Mouse (Mus musculus) CH12.LX (cell line): Measurements from ENCODE around the gene Cenpb. TPM values are rescaled to one million over a fixed set of nuclear protein-coding genes. Genes with fewer than 3 reads are reported as not detected.
A peak's percentile ranks its signal among the peaks of the same experiment; 100 is the strongest.

Experiments
- DNase-seq: peaks from one replicate; pipeline ENCODE4 v3.0.0-alpha.2; 2013; ENCODE audit errors: extremely low read depth
- H3K27ac ChIP-seq: 2 replicates; pipeline ENCODE4 v1.5.1; 2012; ENCODE audit warnings: low read depth, mild to moderate bottlenecking, control low read depth, moderate library complexity; ENCODE audit not compliant: insufficient read depth
- H3K27me3 ChIP-seq: replicated peaks from 2 replicates; pipeline ENCODE3; 2012; ENCODE audit warnings: inconsistent platforms
- H3K36me3 ChIP-seq, 2 experiments: replicated peaks in 1 of 2; 2 replicates each; pipeline versions ENCODE3 to v1.6.1; 2012; ENCODE audit warnings: inconsistent platforms in 1 of 2, low read length in 1 of 2, mild to moderate bottlenecking in 1 of 2, mixed read lengths in 1 of 2, moderate library complexity in 1 of 2; ENCODE audit not compliant: control insufficient read depth in 1 of 2, insufficient read depth in 1 of 2
- H3K4me1 ChIP-seq, 2 experiments: 2 replicates each; pipeline ENCODE4 v1.6.1; 2012; ENCODE audit warnings: inconsistent platforms in 1 of 2, moderate library complexity in 1 of 2; ENCODE audit not compliant: insufficient read depth in 2 of 2, control insufficient read depth in 1 of 2
- H3K4me2 ChIP-seq: 2 replicates; pipeline ENCODE4 v1.6.1; 2012; ENCODE audit warnings: low read depth, mild to moderate bottlenecking, control low read depth; ENCODE audit not compliant: poor library complexity, insufficient read depth, severe bottlenecking
- H3K4me3 ChIP-seq, 3 experiments: fragments of 150-350 bp in 1 of 3; sonication (generic) in 1 of 3; replicated peaks in 1 of 3; 2 replicates each; pipeline versions ENCODE3 to v1.5.1; 2011 to 2012; ENCODE audit warnings: low read depth in 2 of 3, low read length in 2 of 3, mild to moderate bottlenecking in 2 of 3, moderate library complexity in 2 of 3, control low read depth in 1 of 3, improper control_type of control experiment in 1 of 3, inconsistent platforms in 1 of 3, mixed read lengths in 1 of 3; ENCODE audit not compliant: poor library complexity in 1 of 3
- H3K79me2 ChIP-seq: replicated peaks from 2 replicates; pipeline ENCODE4 v1.6.1; 2012; ENCODE audit warnings: mild to moderate bottlenecking, moderate library complexity; ENCODE audit not compliant: control insufficient read depth, poor library complexity, insufficient read depth, severe bottlenecking; ENCODE audit errors: extremely low read depth
- H3K9ac ChIP-seq: 2 replicates; pipeline ENCODE4 v1.6.1; 2012; ENCODE audit warnings: low read depth, mild to moderate bottlenecking, control low read depth, moderate library complexity; ENCODE audit not compliant: insufficient read depth
- H3K9me3 ChIP-seq: replicated peaks from 2 replicates; pipeline ENCODE3; 2012; ENCODE audit warnings: low read length, inconsistent platforms, mixed read lengths
- CHD2 ChIP-seq: IDR thresholded peaks from 2 replicates; pipeline ENCODE4 v1.6.1; 2011; ENCODE audit warnings: low read length, improper control_type of control experiment
- CTCF ChIP-seq, 2 experiments: IDR thresholded peaks in 1 of 2; conservative IDR thresholded peaks in 1 of 2; 2 replicates each; pipeline ENCODE4 v1.5.1; 2011 to 2012; ENCODE audit warnings: low read depth in 2 of 2, low read length in 2 of 2, improper control_type of control experiment in 1 of 2, inconsistent platforms in 1 of 2, mild to moderate bottlenecking in 1 of 2, moderate library complexity in 1 of 2
- E2F4 ChIP-seq: IDR thresholded peaks from 2 replicates; pipeline ENCODE4 v1.6.1; 2011; ENCODE audit warnings: low read depth, low read length, improper control_type of control experiment; ENCODE audit not compliant: insufficient replicate concordance
- ELF1 ChIP-seq: IDR thresholded peaks from 2 replicates; pipeline ENCODE4 v1.6.1; 2014; ENCODE audit warnings: low read depth, mild to moderate bottlenecking, inconsistent platforms, low read length, improper control_type of control experiment
- HCFC1 ChIP-seq: IDR thresholded peaks from 2 replicates; pipeline ENCODE4 v1.6.1; 2012; ENCODE audit warnings: low read depth, mild to moderate bottlenecking, inconsistent platforms, low read length, improper control_type of control experiment
- IRF4 ChIP-seq: IDR thresholded peaks from 2 replicates; pipeline ENCODE4 v1.6.1; 2014; ENCODE audit warnings: low read depth, mild to moderate bottlenecking, inconsistent platforms, low read length, improper control_type of control experiment
- JUN ChIP-seq: IDR thresholded peaks from 2 replicates; pipeline ENCODE4 v1.6.1; 2011; ENCODE audit warnings: low read depth, mild to moderate bottlenecking, low read length, improper control_type of control experiment, moderate library complexity; ENCODE audit not compliant: insufficient read depth
- JUND ChIP-seq: conservative IDR thresholded peaks from 2 replicates; pipeline ENCODE4 v1.6.1; 2011; ENCODE audit warnings: low read depth, low read length, improper control_type of control experiment
- KAT2A ChIP-seq: IDR thresholded peaks from 2 replicates; pipeline ENCODE4 v1.6.1; 2012; ENCODE audit warnings: low read length, improper control_type of control experiment, inconsistent platforms; ENCODE audit not compliant: insufficient replicate concordance
- MAFK ChIP-seq: IDR thresholded peaks from 2 replicates; pipeline ENCODE4 v1.6.1; 2011; ENCODE audit warnings: low read length, improper control_type of control experiment; ENCODE audit not compliant: insufficient replicate concordance
- MAX ChIP-seq: IDR thresholded peaks from 2 replicates; pipeline ENCODE4 v1.6.1; 2011; ENCODE audit warnings: low read length, improper control_type of control experiment
- MAZ ChIP-seq: IDR thresholded peaks from 2 replicates; pipeline ENCODE4 v1.6.1; 2012; ENCODE audit warnings: low read depth, mild to moderate bottlenecking, inconsistent platforms, low read length, improper control_type of control experiment, moderate library complexity
- MEF2A ChIP-seq: IDR thresholded peaks from 2 replicates; pipeline ENCODE4 v1.6.1; 2014; ENCODE audit warnings: low read depth, mild to moderate bottlenecking, inconsistent platforms, low read length, improper control_type of control experiment, borderline replicate concordance
- NELFE ChIP-seq: IDR thresholded peaks from 2 replicates; pipeline ENCODE4 v1.6.1; 2011; ENCODE audit warnings: low read depth, low read length, improper control_type of control experiment
- NRF1 ChIP-seq: IDR thresholded peaks from 2 replicates; pipeline ENCODE4 v1.6.1; 2014; ENCODE audit warnings: low read depth, mild to moderate bottlenecking, inconsistent platforms, low read length, improper control_type of control experiment, moderate library complexity
- PAX5 ChIP-seq: IDR thresholded peaks from 2 replicates; pipeline ENCODE4 v1.6.1; 2012; ENCODE audit warnings: low read length, inconsistent platforms, mixed read lengths
- POLR2A ChIP-seq: IDR thresholded peaks from 2 replicates; pipeline ENCODE4 v1.6.1; 2011; ENCODE audit warnings: low read depth, mild to moderate bottlenecking, improper control_type of control experiment, low read length
- RAD21 ChIP-seq: IDR thresholded peaks from 2 replicates; pipeline ENCODE4 v1.6.1; 2011; ENCODE audit warnings: low read depth, mild to moderate bottlenecking, low read length, improper control_type of control experiment, moderate library complexity
- SIN3A ChIP-seq: IDR thresholded peaks from 2 replicates; pipeline ENCODE4 v1.6.1; 2012; ENCODE audit warnings: low read length, improper control_type of control experiment, inconsistent platforms
- TBP ChIP-seq: conservative IDR thresholded peaks from 2 replicates; pipeline ENCODE4 v1.6.1; 2011; ENCODE audit warnings: low read depth, low read length, improper control_type of control experiment
- UBTF ChIP-seq: IDR thresholded peaks from 2 replicates; pipeline ENCODE4 v1.6.1; 2012; ENCODE audit warnings: low read depth, mild to moderate bottlenecking, inconsistent platforms, low read length, improper control_type of control experiment, moderate library complexity
- USF2 ChIP-seq: conservative IDR thresholded peaks from 2 replicates; pipeline ENCODE4 v1.6.1; 2011; ENCODE audit warnings: low read depth, low read length, improper control_type of control experiment
- ZC3H11A ChIP-seq: IDR thresholded peaks from 2 replicates; pipeline ENCODE4 v1.6.1; 2012; ENCODE audit warnings: low read depth, mild to moderate bottlenecking, inconsistent platforms, low read length, improper control_type of control experiment
- ZNF384 ChIP-seq: IDR thresholded peaks from 2 replicates; pipeline ENCODE4 v1.6.1; 2012; ENCODE audit warnings: low read depth, low read length, improper control_type of control experiment, inconsistent platforms
- dilution Hi-C: fragments of 300-500 bp; cut with MboI; formaldehyde crosslinking; loops from 2 replicates; pipeline ENCODE4 v1.14.3; 2020; ENCODE audit warnings: low sequenced_read_pairs; ENCODE audit not compliant: extremely low pct_unique_long_range_greater_than_20kb, extremely low pct_ligation_motif_present
- in situ Hi-C: fragments of 300-500 bp; cut with MboI; formaldehyde crosslinking; loops from 3 replicates; pipeline ENCODE4 v1.14.3; 2019; ENCODE audit warnings: low sequenced_read_pairs, low pct_ligation_motif_present, low pct_unique_long_range_greater_than_20kb, mixed read lengths
- polyA plus RNA-seq: library from polyadenylated mRNA; unstranded; fragments of >175 nt; gene quantifications from 2 replicates; pipeline ENCODE4 v1.2.1, GENCODE M21; 2012; ENCODE audit warnings: low read depth; ENCODE audit not compliant: insufficient read length
- total RNA-seq, 2 experiments: library from RNA; depleted of rRNA; stranded (reverse); fragments of 300-350 nt in 1 of 2; fragments of >200 nt in 1 of 2; gene quantifications; 2 replicates each; pipeline ENCODE4 v1.2.3; 2012 to 2014

Gene Cenpb
- total and polyA plus RNA-seq, 3 experiments = 18.1 to 26.6 (median 24.4) TPM

GRCm38 (mm10) chr2:131128636-131129157, 51.2 kb downstream of the Cenpb start:
- no peaks in the 10 kb centered on the region for H3K9me3 ChIP-seq
- peaks cover 13 to 50% of the 10 kb centered on the region in 2 experiments for H3K4me1 ChIP-seq
- H3K4me3 ChIP-seq = no peak overlapping the region
- H3K4me2 ChIP-seq = no peak overlapping the region
- no peak for DNase-seq
- no peaks in the 10 kb centered on the region for H3K36me3 ChIP-seq
- TF ChIP-seq ZNF384 (no peak), RAD21 (no peak), KAT2A (no peak), JUN (no peak), MAX (no peak), USF2 (no peak), ELF1 (no peak), E2F4 (no peak)
- no peaks in the 10 kb centered on the region for H3K79me2 ChIP-seq
- in situ Hi-C loops (no loop called here), dilution Hi-C loops (no loop called here)
- no peak overlapping the region for H3K9ac ChIP-seq
- H3K27ac ChIP-seq = no peak overlapping the region
- peaks cover 33% of the 10 kb centered on the region for H3K27me3 ChIP-seq

- Histone ChIP-seq H3K27ac (no peak overlapping the region), H3K27me3 (peaks cover 37% of the 10 kb centered on the region), H3K4me1 (peaks cover 13 to 50% of the 10 kb centered on the region in 2 experiments), H3K4me3 (no peak overlapping the region), H3K4me2 (no peak overlapping the region), H3K36me3 (no peaks in the 10 kb centered on the region), H3K79me2 (no peaks in the 10 kb centered on the region)
- in situ Hi-C loops = no loop called here
- dilution Hi-C loops = no loop called here
- no peak for DNase-seq
- TF ChIP-seq NRF1 = no peak
- no peak for TF ChIP-seq MAX
- TF ChIP-seq NELFE = no peak
- no peak for TF ChIP-seq PAX5
- TF ChIP-seq UBTF = no peak
- no peak for TF ChIP-seq ZC3H11A
- TF ChIP-seq, all 38 proteins: peak for 0
- Histone ChIP-seq H3K9me3 (no peaks in the 10 kb centered on the region), H3K9ac (no peak overlapping the region)
Measured at GRCm38 (mm10) chr2:131128211-131128610, 51.7 kb downstream of the Cenpb start.

GRCm38 (mm10) chr2:131127161-131127730, 52.6 kb downstream of the Cenpb start, which contains the start of gene Hspa12b:
Gene Hspa12b, plus strand, starts transcription at chr2:131127280.
- Histone ChIP-seq H3K79me2 (no peaks in the 10 kb centered on the region), H3K9ac (peak within 1 kb of the TSS; percentile 23; the same call in 1 of the 2 replicates), H3K4me1 (peaks cover 13 to 50% of the 10 kb centered on the region in 2 experiments), H3K4me2 (peak within 1 kb of the TSS; percentile 55), H3K9me3 (no peaks in the 10 kb centered on the region), H3K27me3 (peaks cover 42% of the 10 kb centered on the region), H3K27ac (no peak within 1 kb of the TSS), H3K36me3 (no peaks in the 10 kb centered on the region), H3K4me3 (peak within 1 kb of the TSS; percentile 34 to 55 (median 43))
- no peak for TF ChIP-seq MAFK
- TF ChIP-seq ELF1 = no peak
- no peak for TF ChIP-seq SIN3A
- TF ChIP-seq UBTF = no peak
- TF ChIP-seq TBP = no peak
- no peak for TF ChIP-seq JUND
- no peak for TF ChIP-seq CHD2
- no peak for TF ChIP-seq CTCF (conservative IDR thresholded peaks at IDR 0.05 in 1 of 2, IDR thresholded peaks at IDR 0.05 in 1 of 2; ENCODE audit: low read depth in 2 of 2, low read length in 2 of 2)
- TF ChIP-seq USF2 = no peak
- no peak for TF ChIP-seq MEF2A
- TF ChIP-seq POLR2A = 0 out of 2 replicates have a peak, but pooled peaks have one; percentile 19
- no peak for TF ChIP-seq MAX
- TF ChIP-seq IRF4 = peak; percentile 11; the same call in 1 of the 2 replicates
- TF ChIP-seq MAZ = peak; percentile 68; the same call in 1 of the 2 replicates
- TF ChIP-seq NRF1 = peak; percentile 51; the same call in 1 of the 2 replicates
- TF ChIP-seq ZC3H11A = no peak
- TF ChIP-seq HCFC1 = no peak
- in situ Hi-C loops = no loop called here
- no peak for DNase-seq
- dilution Hi-C loops = no loop called here
